Mouse (Mus musculus): ENCODE results near the gene Micall2.

GRCm38 (mm10) chr5:139675707-139675967 is 60.5 kb downstream of the Micall2 start:
- no peak for TF ChIP-seq CTCF (IDR thresholded peaks at IDR 0.05; ENCODE audit: control insufficient read depth, insufficient read depth, low read length)
- TF ChIP-seq POLR2A (IDR thresholded peaks at IDR 0.05; ENCODE audit: borderline replicate concordance, control insufficient read depth, low read depth, low read length), result no peak
